Mouse (Mus musculus) adrenal gland, adult (tissue): Measurements from ENCODE around the gene Pebp1.
A peak's percentile ranks its signal among the peaks of the same experiment; 100 is the strongest.
"Not testable (repeated sequence)": the region's sequence is repeated elsewhere in the genome, so short reads cannot be mapped to it uniquely, and the experiment has no call there.

Experiments
- DNase-seq, 2 experiments: peaks; one replicate each; pipeline ENCODE4 v3.0.0; 2022 to 2023; ENCODE audit warnings: low spot score in 1 of 2; ENCODE audit not compliant: inconsistent age in 2 of 2

The Pebp1 gene

GRCm38 (mm10) chr5:117286831-117287822, at the start of gene Pebp1:
TSS of gene Pebp1 (minus strand) at chr5:117287625.
- DNase-seq = peak; percentile 98 to 99

GRCm38 (mm10) chr5:117330457-117330856, 43.0 kb upstream of the Pebp1 start:
- no peak for DNase-seq

GRCm38 (mm10) chr5:117326408-117326807, 39.0 kb upstream of the Pebp1 start:
- peak in 1 of 2 experiments; percentile 40 for DNase-seq

- peak in 1 of 2 experiments; percentile 22 for DNase-seq
Observed at GRCm38 (mm10) chr5:117323751-117324150, 36.3 kb upstream of the Pebp1 start.

- peak; percentile 85 to 94 for DNase-seq
Observed at GRCm38 (mm10) chr5:117318741-117319629, 31.6 kb upstream of the Pebp1 start, which contains the start of gene Vsig10. TSS of gene Vsig10 (plus strand) at chr5:117319083.

- peak in 1 of 2 experiments; percentile 46 for DNase-seq
Observed at GRCm38 (mm10) chr5:117314587-117315428, 27.4 kb upstream of the Pebp1 start.

GRCm38 (mm10) chr5:117313909-117314308, 26.5 kb upstream of the Pebp1 start:
- peak; percentile 64 to 79 for DNase-seq

- peak; percentile 73 to 89 for DNase-seq
Observed at GRCm38 (mm10) chr5:117313420-117313819, 26.0 kb upstream of the Pebp1 start.

- peak; percentile 83 to 93 for DNase-seq
Observed at GRCm38 (mm10) chr5:117307699-117308098, 20.3 kb upstream of the Pebp1 start.

GRCm38 (mm10) chr5:117306826-117307225, 19.4 kb upstream of the Pebp1 start:
- DNase-seq = no peak

- no peak for DNase-seq
Observed at GRCm38 (mm10) chr5:117305754-117306153, 18.3 kb upstream of the Pebp1 start.

GRCm38 (mm10) chr5:117304947-117305346, 17.5 kb upstream of the Pebp1 start:
- peak; percentile 86 to 95 for DNase-seq

- DNase-seq = peak; percentile 57 to 81
Observed at GRCm38 (mm10) chr5:117303691-117304579, 16.5 kb upstream of the Pebp1 start.

- DNase-seq = peak in 1 of 2 experiments; percentile 77
Observed at GRCm38 (mm10) chr5:117302899-117303298, 15.5 kb upstream of the Pebp1 start.

GRCm38 (mm10) chr5:117295011-117295410, 7.6 kb upstream of the Pebp1 start:
- peak; percentile 64 to 85 for DNase-seq

GRCm38 (mm10) chr5:117293776-117294175, 6.4 kb upstream of the Pebp1 start:
- DNase-seq = not testable (repeated sequence)

GRCm38 (mm10) chr5:117292547-117292946, 5.1 kb upstream of the Pebp1 start:
- no peak for DNase-seq

GRCm38 (mm10) chr5:117291312-117291711, 3.9 kb upstream of the Pebp1 start:
- no peak for DNase-seq

- no peak for DNase-seq
Observed at GRCm38 (mm10) chr5:117290081-117290480, 2.7 kb upstream of the Pebp1 start.
